Mouse (Mus musculus) heart, postnatal 0 days (tissue): ENCODE measurements around the gene Oxct1.

Experiments
- CTCF ChIP-seq: IDR thresholded peaks from 2 replicates; pipeline ENCODE4 v1.5.1; 2016; ENCODE audit warnings: antibody characterized with exemption, control low read depth, low read depth
- EP300 ChIP-seq: IDR thresholded peaks from 2 replicates; pipeline ENCODE4 v1.6.1; 2016; ENCODE audit warnings: antibody characterized with exemption, low read depth

GRCm38 (mm10) chr15:4077978-4078377, 51.8 kb downstream of the Oxct1 start:
- TF ChIP-seq CTCF (no peak), EP300 (no peak)
